Comparison of ENCODE assay signal across 17 mouse cellular contexts in genomic region chr6:127752681-127753080, GRCm38 (mm10). TPM values are rescaled to one million over a fixed set of nuclear protein-coding genes. Genes with fewer than 3 reads are reported as not detected.
A peak's percentile ranks its signal among the peaks of the same experiment; 100 is the strongest.
DNase-seq lines count a peak whose midpoint lies in the region; ATAC-seq lines count a peak whose summit lies in the region.
"Had no signal": no experiment of that assay in that cellular context is flagged by ENCODE, and none has a peak within 500 bp of the region (broad histone marks: within the 10 kb centered on the region; RNA-seq: fewer than 3 reads in every experiment).

No protein-coding gene starts in this region.

- H3K9me3 ChIP-seq in hindbrain, embryonic 10.5 days: no peaks in the 10 kb centered on the region
- H3K9me3 ChIP-seq in hindbrain, embryonic 14.5 days (ENCODE audit: control insufficient read depth, low read length): no peaks in the 10 kb centered on the region
- no peaks in the 10 kb centered on the region for H3K9me3 ChIP-seq in embryonic facial prominence, embryonic 14.5 days (ENCODE audit: control insufficient read depth, low read length)
- H3K9me3 ChIP-seq: limb, embryonic 12.5 days had no signal

- no peak for ATAC-seq in hindbrain, embryonic 14.5 days (ENCODE audit: low FRiP score)
- ATAC-seq in embryonic facial prominence, embryonic 14.5 days (ENCODE audit: low read depth): no peak
- ATAC-seq in activated CD4-positive, CD25-positive, alpha-beta regulatory T cell, adult 4 months: no peak

- no peak overlapping the region for H3K4me2 ChIP-seq in hindbrain, embryonic 14.5 days (replicated peaks)
- no peak overlapping the region for H3K4me2 ChIP-seq in embryonic facial prominence, embryonic 14.5 days (ENCODE audit: low read depth, low read length)
- H3K4me2 ChIP-seq: limb, embryonic 12.5 days had no signal

- H3K4me3 ChIP-seq in hindbrain, embryonic 10.5 days: no peak overlapping the region
- no peak overlapping the region for H3K4me3 ChIP-seq in hindbrain, embryonic 14.5 days (replicated peaks; ENCODE audit: low read length)
- no peak overlapping the region for H3K4me3 ChIP-seq in embryonic facial prominence, embryonic 14.5 days (ENCODE audit: low read depth, low read length)
- H3K4me3 ChIP-seq: limb, embryonic 12.5 days had no signal

- 49% methylated on average over 3 of the region's 3 CpGs for WGBS in hindbrain, embryonic 10.5 days
- 15% methylated on average over 3 of the region's 3 CpGs for WGBS in hindbrain, embryonic 14.5 days
- WGBS in embryonic facial prominence, embryonic 14.5 days: 40% methylated on average over 3 of the region's 3 CpGs

- H3K36me3 ChIP-seq in hindbrain, embryonic 10.5 days: peaks cover 22% of the 10 kb centered on the region
- H3K36me3 ChIP-seq in hindbrain, embryonic 14.5 days (replicated peaks; ENCODE audit: control insufficient read depth, insufficient read depth): no peaks in the 10 kb centered on the region
- no peaks in the 10 kb centered on the region for H3K36me3 ChIP-seq in embryonic facial prominence, embryonic 14.5 days (ENCODE audit: control insufficient read depth, insufficient read depth, low read length)
- H3K36me3 ChIP-seq: limb, embryonic 12.5 days had no signal

- 0 out of 2 replicates have a peak, but pooled peaks cover 4% of the 10 kb centered on the region for H3K27me3 ChIP-seq in hindbrain, embryonic 10.5 days (ENCODE audit: insufficient read depth, poor library complexity, severe bottlenecking)
- no peaks in the 10 kb centered on the region for H3K27me3 ChIP-seq in hindbrain, embryonic 14.5 days (ENCODE audit: control insufficient read depth, insufficient read depth, low read length)
- no peaks in the 10 kb centered on the region for H3K27me3 ChIP-seq in embryonic facial prominence, embryonic 14.5 days (replicated peaks; ENCODE audit: control insufficient read depth, insufficient read depth, low read length)
- H3K27me3 ChIP-seq: limb, embryonic 12.5 days had no signal

- H3K27ac ChIP-seq in hindbrain, embryonic 10.5 days: peak overlapping the region; percentile 78
- H3K27ac ChIP-seq in hindbrain, embryonic 14.5 days: no peak overlapping the region
- no peak overlapping the region for H3K27ac ChIP-seq in embryonic facial prominence, embryonic 14.5 days (replicated peaks; ENCODE audit: low read depth, low read length)
- H3K27ac ChIP-seq: limb, embryonic 12.5 days; macrophage had no signal

- peak; percentile 12 for DNase-seq in embryo, embryonic 11 days
- no peak for DNase-seq in embryo, embryonic 10 days (ENCODE audit: low spot score)
- peak; percentile 18 for DNase-seq in hindbrain, embryonic 10.5 days (ENCODE audit: low spot score)
- no peak for DNase-seq in hindbrain, embryonic 14.5 days (ENCODE audit: low spot score)
- DNase-seq in 3T3-L1 (ENCODE audit: low read depth, low spot score): peak; percentile 30
- peak; percentile 36 for DNase-seq in embryonic facial prominence, embryonic 14.5 days (ENCODE audit: low spot score)
- no peak for DNase-seq in ovary, postnatal 10 days (ENCODE audit: low spot score)
- DNase-seq: heart, postnatal 4 days; kidney, adult 2 months; kidney, postnatal 36 days; layer of hippocampus, postnatal 36 days; lung, adult 18-20 months; right cerebral cortex, postnatal 25 days had no signal

- H3K4me1 ChIP-seq in hindbrain, embryonic 10.5 days (replicated peaks): peaks cover 75% of the 10 kb centered on the region
- H3K4me1 ChIP-seq in hindbrain, embryonic 14.5 days (replicated peaks; ENCODE audit: control insufficient read depth, insufficient read depth, low read length): peaks cover 32% of the 10 kb centered on the region
- peaks cover 9% of the 10 kb centered on the region; the same call in 1 of the 2 replicates for H3K4me1 ChIP-seq in embryonic facial prominence, embryonic 14.5 days (ENCODE audit: control insufficient read depth, insufficient read depth, low read length)

- no peak overlapping the region for H3K9ac ChIP-seq in hindbrain, embryonic 14.5 days
- H3K9ac ChIP-seq in embryonic facial prominence, embryonic 14.5 days (ENCODE audit: low read depth, low read length): no peak overlapping the region
- H3K9ac ChIP-seq: limb, embryonic 12.5 days had no signal

RNA-seq across cellular contexts. Expression of gene Prmt8, which starts 16.6 kb away (rescaled TPM):
- polyA plus RNA-seq in hindbrain, embryonic 10.5 days (2016; fragmentation: Nextera tagmentation; extraction: Ambion mirVana): 24.7 and 38.5 TPM in 2 replicates
- 35.0 and 37.4 TPM in 2 replicates for polyA plus RNA-seq in hindbrain, embryonic 14.5 days (2014; fragmentation: Nextera tagmentation; extraction: Ambion mirVana)
- polyA plus RNA-seq in embryonic facial prominence, embryonic 14.5 days (2014; fragmentation: Nextera tagmentation; extraction: Ambion mirVana): 1.3 and 1.7 TPM in 2 replicates
- polyA plus RNA-seq in activated CD4-positive, CD25-positive, alpha-beta regulatory T cell, adult 4 months (2017; shearing (Covaris generic)): not detected
- polyA plus RNA-seq: C2C12; kidney, adult 2 months; macrophage had no signal

Comparison
In these comparisons a context has a peak if more than half of its experiments do, and no peak if none do; other contexts are left out.
1. DNase-seq: peak in embryo, embryonic 11 days (single experiment), hindbrain, embryonic 10.5 days (single experiment), 3T3-L1 (single experiment) and embryonic facial prominence, embryonic 14.5 days (single experiment); none in embryo, embryonic 10 days (single experiment), hindbrain, embryonic 14.5 days (single experiment) and ovary, postnatal 10 days (single experiment).